35 mouse cellular contexts compared by ENCODE assay signal in the genomic region with DNA sequence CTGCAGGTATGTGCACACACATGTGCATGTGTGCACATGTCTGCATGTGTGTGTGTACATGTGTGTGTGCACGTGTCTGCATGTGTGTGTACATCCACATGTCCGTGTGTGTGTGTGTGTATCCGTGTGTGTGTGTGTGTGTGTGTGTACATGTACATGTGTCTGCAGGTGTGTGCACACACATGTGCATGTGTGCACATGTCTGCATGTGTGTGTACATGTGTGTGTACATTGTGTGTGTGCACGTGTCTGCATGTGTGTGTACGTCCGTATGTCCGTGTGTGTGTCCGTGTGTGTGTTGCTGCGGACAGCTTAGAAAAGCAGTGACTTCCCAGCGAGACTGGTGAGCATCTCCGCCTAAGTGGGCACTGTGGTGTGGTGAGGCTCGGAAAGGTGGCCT. TPM values are rescaled to one million over a fixed set of nuclear protein-coding genes. Genes with fewer than 3 reads are reported as not detected.
"Had no signal": no experiment of that assay in that cellular context is flagged by ENCODE, and none has a peak within 500 bp of the region (broad histone marks: within the 10 kb centered on the region; RNA-seq: fewer than 3 reads in every experiment).

No protein-coding gene starts in this region.

- H3K9ac ChIP-seq: heart, embryonic 12.5 days; heart, embryonic 13.5 days; heart, embryonic 15.5 days; hindbrain, embryonic 12.5 days; hindbrain, embryonic 13.5 days; hindbrain, embryonic 14.5 days; hindbrain, embryonic 15.5 days; intestine, embryonic 15.5 days; kidney, embryonic 15.5 days had no signal

- H3K27me3 ChIP-seq: heart, embryonic 12.5 days; intestine, embryonic 15.5 days had no signal

- H3K4me3 ChIP-seq: heart, embryonic 10.5 days; heart, embryonic 12.5 days; heart, embryonic 13.5 days; heart, embryonic 15.5 days; hindbrain, embryonic 10.5 days; hindbrain, embryonic 12.5 days; hindbrain, embryonic 13.5 days; hindbrain, embryonic 15.5 days; intestine, embryonic 15.5 days; kidney, embryonic 15.5 days; layer of hippocampus, adult 2 months; left cerebral cortex, adult 2 months had no signal

- H3K27ac ChIP-seq: heart, embryonic 10.5 days; heart, embryonic 13.5 days; heart, embryonic 15.5 days; hindbrain, embryonic 10.5 days; hindbrain, embryonic 12.5 days; hindbrain, embryonic 13.5 days; hindbrain, embryonic 14.5 days; hindbrain, embryonic 15.5 days; hindbrain, postnatal 0 days; intestine, embryonic 15.5 days; kidney, embryonic 15.5 days; kidney, postnatal 0 days; layer of hippocampus, adult 2 months; left cerebral cortex, adult 2 months had no signal

- DNase-seq: heart, postnatal 10 days; heart, postnatal 14 days; heart, postnatal 36 days; heart, postnatal 4 days; kidney, adult 11 months; kidney, adult 18-20 months; kidney, adult 2 months; kidney, adult 8-10 months; kidney, adult 9 months; kidney, postnatal 14 days; kidney, postnatal 25 days; kidney, postnatal 36 days; kidney, postnatal 4 days; layer of hippocampus, adult 9-11 months; layer of hippocampus, postnatal 36 days had no signal

- ATAC-seq: hindbrain, embryonic 16.5 days; hindbrain, postnatal 0 days; inflammation-experienced regulatory T-cells, adult 6 months; intestine, embryonic 15.5 days; intestine, embryonic 16.5 days; intestine, postnatal 0 days had no signal

- H3K4me1 ChIP-seq: hindbrain, embryonic 15.5 days had no signal

- H3K36me3 ChIP-seq: heart, embryonic 10.5 days; heart, embryonic 12.5 days; heart, embryonic 15.5 days; hindbrain, embryonic 10.5 days; hindbrain, embryonic 12.5 days; hindbrain, embryonic 13.5 days; hindbrain, embryonic 15.5 days; intestine, embryonic 15.5 days; kidney, embryonic 15.5 days had no signal

- H3K9me3 ChIP-seq: heart, embryonic 10.5 days; heart, embryonic 12.5 days; heart, embryonic 13.5 days; heart, embryonic 15.5 days; hindbrain, embryonic 10.5 days; hindbrain, embryonic 12.5 days; hindbrain, embryonic 13.5 days; hindbrain, embryonic 15.5 days; intestine, embryonic 15.5 days; kidney, embryonic 15.5 days had no signal

- H3K4me2 ChIP-seq: heart, embryonic 11.5 days; heart, embryonic 12.5 days; heart, embryonic 13.5 days; heart, embryonic 15.5 days; hindbrain, embryonic 12.5 days; hindbrain, embryonic 13.5 days; hindbrain, embryonic 14.5 days; hindbrain, embryonic 15.5 days; intestine, embryonic 15.5 days; kidney, embryonic 15.5 days had no signal

RNA-seq across cellular contexts. Expression of gene Col5a1, which starts 6.8 kb away (rescaled TPM):
- polyA plus RNA-seq: inflammation-experienced regulatory T-cells, adult 6 months had no signal
